Mouse (Mus musculus): ENCODE measurements around the gene Cspg4. TPM values are rescaled to one million over a fixed set of nuclear protein-coding genes. Genes with fewer than 3 reads are reported as not detected.

The Cspg4 gene
- polyA plus RNA-seq, 1 experiment from 2014 or later = 2.6 TPM

Other genes starting within 250 kb of the Cspg4 start
- gene Lingo1, start 68.6 kb upstream of the Cspg4 start, polyA plus RNA-seq (2014; fragmentation: Nextera tagmentation; extraction: Ambion mirVana) = 12.2 and 14.7 TPM in 2 replicates
- not detected in 2 replicates for gene Odf3l1, start 354 bp upstream of the Cspg4 start, polyA plus RNA-seq (2014; fragmentation: Nextera tagmentation; extraction: Ambion mirVana)
- 4.3 and 6.5 TPM in 2 replicates for gene Snx33, start 63.3 kb downstream of the Cspg4 start, polyA plus RNA-seq (2014; fragmentation: Nextera tagmentation; extraction: Ambion mirVana)
- gene Imp3, start 72.4 kb downstream of the Cspg4 start, polyA plus RNA-seq (2014; fragmentation: Nextera tagmentation; extraction: Ambion mirVana) = 60.2 and 67.4 TPM in 2 replicates
- 28.9 and 31.1 TPM in 2 replicates for gene Snupn, start 85.8 kb downstream of the Cspg4 start, polyA plus RNA-seq (2014; fragmentation: Nextera tagmentation; extraction: Ambion mirVana)
- 35.5 and 36.5 TPM in 2 replicates for gene Ptpn9, start 129.9 kb downstream of the Cspg4 start, polyA plus RNA-seq (2014; fragmentation: Nextera tagmentation; extraction: Ambion mirVana)
- 55.3 and 57.1 TPM in 2 replicates for gene Sin3a, start 207.0 kb downstream of the Cspg4 start, polyA plus RNA-seq (2014; fragmentation: Nextera tagmentation; extraction: Ambion mirVana)

Measured in neural tube, embryonic 11.5 days (tissue).